Mouse (Mus musculus): ENCODE results near the gene Ier5.

DNA sequence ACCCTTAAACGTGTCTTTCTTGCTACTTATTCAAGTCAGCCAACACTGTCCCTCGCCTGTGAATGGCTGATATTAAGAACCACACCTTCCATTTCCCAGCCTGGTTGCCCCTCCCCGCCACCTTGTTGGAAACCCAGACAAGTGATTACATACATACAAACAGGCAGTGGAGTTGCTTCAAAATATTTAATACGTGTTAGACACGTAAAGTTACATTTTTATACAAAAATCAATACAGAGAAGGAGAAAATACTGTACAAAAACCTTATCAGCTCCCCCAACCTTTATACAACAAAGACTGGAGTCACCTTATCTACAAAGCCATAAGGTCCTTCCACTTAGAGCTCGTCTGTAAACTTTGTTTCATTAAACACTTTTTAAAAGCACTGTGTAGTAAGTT, 2.1 kb downstream of the Ier5 start:
- TF ChIP-seq CTCF (conservative IDR thresholded peaks at IDR 0.05; ENCODE audit: low read length) (no peak), NANOG (IDR thresholded peaks at IDR 0.05; ENCODE audit: borderline replicate concordance, low read length) (no peak), POU5F1 (IDR thresholded peaks at IDR 0.05; ENCODE audit: borderline replicate concordance, low read length) (no peak)

Measured in E14TG2a.4 (cell line).